Mouse (Mus musculus) ES-Bruce4 (cell line): ENCODE results near the gene Rab13.

Source experiments
- CTCF ChIP-seq: IDR thresholded peaks from one replicate; pipeline ENCODE4 v1.8.1; 2011; ENCODE audit warnings: low read depth, low read length
- EP300 ChIP-seq: IDR thresholded peaks from 2 replicates; pipeline ENCODE4 v1.6.1; 2011; ENCODE audit warnings: low read depth, low read length; ENCODE audit not compliant: insufficient read depth
- POLR2A ChIP-seq: IDR thresholded peaks from one replicate; pipeline ENCODE4 v1.8.1; 2011; ENCODE audit warnings: low read length; ENCODE audit not compliant: insufficient read depth

DNA sequence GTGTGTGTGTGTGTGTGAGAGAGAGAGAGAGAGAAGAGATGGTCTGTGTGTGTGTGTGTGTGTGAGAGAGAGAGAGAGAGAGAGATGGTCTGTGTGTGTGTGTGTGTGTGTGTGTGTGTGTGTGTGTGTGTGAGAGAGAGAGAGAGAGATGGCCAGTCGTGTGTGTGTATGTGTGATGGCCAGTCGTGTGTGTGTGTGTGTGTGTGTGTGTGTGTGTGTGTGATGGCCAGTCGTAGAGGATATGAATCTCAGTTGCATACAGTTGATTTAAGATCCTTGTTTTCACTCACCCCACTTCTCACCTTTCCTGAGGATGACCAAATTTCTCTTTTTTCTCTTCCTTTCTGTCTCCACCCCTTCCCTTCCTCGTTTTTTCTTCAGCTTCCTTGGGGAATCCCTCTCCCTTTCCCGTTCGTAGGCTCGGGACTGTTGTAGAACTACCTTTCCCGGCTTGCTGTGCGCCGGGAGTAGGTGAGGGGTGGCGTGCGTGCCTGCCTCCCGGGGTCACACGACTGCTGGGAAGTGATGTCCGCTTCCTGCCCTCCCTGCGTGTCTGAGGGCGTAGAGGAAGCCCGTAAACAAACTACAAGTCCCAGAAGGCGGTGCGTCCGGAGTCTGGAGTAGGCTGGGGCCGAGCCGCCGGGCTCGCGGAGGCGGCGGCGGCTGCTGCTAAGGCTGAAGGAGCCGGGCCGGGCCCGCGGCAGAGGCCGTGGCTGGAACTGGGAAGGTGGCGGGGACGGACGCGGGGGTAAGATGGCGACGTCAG, 40.3 kb downstream of the Rab13 start, which contains the start of gene Crtc2:
- TF ChIP-seq CTCF (no peak), POLR2A (no peak), EP300 (no peak)
